Mouse (Mus musculus): Measurements from ENCODE around the gene Cgnl1. TPM values are rescaled to one million over a fixed set of nuclear protein-coding genes. Genes with fewer than 3 reads are reported as not detected.

The Cgnl1 gene
- polyA plus RNA-seq, 1 experiment: 3.9 TPM

DNA sequence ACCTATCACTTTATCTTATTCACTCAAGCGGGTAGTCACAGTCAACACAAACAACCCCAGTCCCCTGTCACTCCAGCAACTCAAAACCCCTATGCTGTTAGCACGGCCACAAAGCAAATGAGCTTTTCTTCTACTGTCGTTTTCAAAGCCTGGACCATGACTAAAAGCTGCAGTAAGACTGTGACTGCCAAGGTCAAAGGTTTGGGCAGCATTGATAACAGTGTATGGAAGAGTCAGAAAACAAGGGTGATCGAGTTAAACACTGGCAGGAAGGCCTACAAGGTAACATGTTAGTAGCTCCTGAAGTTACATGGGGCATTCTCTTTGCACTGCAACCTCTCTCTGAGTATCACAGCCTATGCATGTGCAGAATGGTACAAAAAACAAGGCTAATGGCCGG, 111.7 kb downstream of the Cgnl1 start:
- H3K27ac ChIP-seq (ENCODE audit: insufficient read depth, low read length): no peak overlapping the region
- H3K4me1 ChIP-seq (ENCODE audit: control insufficient read depth, insufficient read depth, insufficient read length): no peaks in the 10 kb centered on the region
- H3K36me3 ChIP-seq (ENCODE audit: control insufficient read depth, insufficient read depth, low read length): no peaks in the 10 kb centered on the region
- TF ChIP-seq POLR2A (IDR thresholded peaks at IDR 0.05; ENCODE audit: low read depth, low read length) (no peak), CTCF (IDR thresholded peaks at IDR 0.05; ENCODE audit: extremely low read depth, insufficient read depth, insufficient read length, insufficient replicate concordance) (no peak)
- no peak for DNase-seq (ENCODE audit: low read depth in 1 of 2, low spot score in 2 of 2)
- H3K4me3 ChIP-seq (ENCODE audit: extremely low read depth, insufficient read depth, insufficient read length): no peak overlapping the region
- no peaks in the 10 kb centered on the region for H3K27me3 ChIP-seq (ENCODE audit: control insufficient read depth, insufficient read depth, low read length)
- WGBS: 86% methylated on average over 5 of the region's 5 CpGs

DNA sequence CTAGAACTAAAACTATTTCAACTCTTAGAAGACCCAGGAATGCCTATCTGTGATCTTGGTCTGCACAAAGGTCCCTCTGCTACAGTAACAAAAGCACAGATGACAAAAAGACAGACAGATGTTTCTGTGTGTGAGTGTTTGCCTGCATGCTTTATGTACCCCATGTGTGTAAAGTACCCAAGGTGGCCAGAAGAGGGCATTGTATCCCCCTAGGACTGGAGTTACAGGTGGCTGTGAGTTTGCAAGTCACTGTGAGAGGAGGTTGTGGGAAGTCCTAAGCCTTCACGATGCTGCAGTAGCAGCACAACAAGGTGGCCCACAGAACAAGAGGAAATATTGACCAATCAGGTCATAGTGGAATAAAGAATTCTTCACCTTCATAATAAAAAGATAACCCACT, 114.2 kb downstream of the Cgnl1 start:
- no peak overlapping the region for H3K27ac ChIP-seq (ENCODE audit: insufficient read depth, low read length)
- H3K27me3 ChIP-seq (ENCODE audit: control insufficient read depth, insufficient read depth, low read length): no peaks in the 10 kb centered on the region
- H3K4me1 ChIP-seq (ENCODE audit: control insufficient read depth, insufficient read depth, insufficient read length): no peaks in the 10 kb centered on the region
- WGBS: 81% methylated on average over 1 of the region's 1 CpGs
- H3K4me3 ChIP-seq (ENCODE audit: extremely low read depth, insufficient read depth, insufficient read length): no peak overlapping the region
- DNase-seq (ENCODE audit: low read depth in 1 of 2, low spot score in 2 of 2): no peak
- no peaks in the 10 kb centered on the region for H3K36me3 ChIP-seq (ENCODE audit: control insufficient read depth, insufficient read depth, low read length)
- TF ChIP-seq CTCF (IDR thresholded peaks at IDR 0.05; ENCODE audit: extremely low read depth, insufficient read depth, insufficient read length, insufficient replicate concordance): no peak
- TF ChIP-seq POLR2A (IDR thresholded peaks at IDR 0.05; ENCODE audit: low read depth, low read length): no peak

- Histone ChIP-seq H3K36me3 (ENCODE audit: control insufficient read depth, insufficient read depth, low read length) (no peaks in the 10 kb centered on the region), H3K27ac (ENCODE audit: insufficient read depth, low read length) (no peak overlapping the region), H3K4me1 (ENCODE audit: control insufficient read depth, insufficient read depth, insufficient read length) (no peaks in the 10 kb centered on the region), H3K27me3 (ENCODE audit: control insufficient read depth, insufficient read depth, low read length) (no peaks in the 10 kb centered on the region), H3K4me3 (ENCODE audit: extremely low read depth, insufficient read depth, insufficient read length) (no peak overlapping the region)
- WGBS: 80% methylated on average over 3 of the region's 3 CpGs
- no peak for DNase-seq (ENCODE audit: low read depth in 1 of 2, low spot score in 2 of 2)
- no peak for TF ChIP-seq CTCF (IDR thresholded peaks at IDR 0.05; ENCODE audit: extremely low read depth, insufficient read depth, insufficient read length, insufficient replicate concordance)
- TF ChIP-seq POLR2A (IDR thresholded peaks at IDR 0.05; ENCODE audit: low read depth, low read length): no peak
Measured at GRCm38 (mm10) chr9:71654861-71655260, 116.5 kb downstream of the Cgnl1 start.

DNA sequence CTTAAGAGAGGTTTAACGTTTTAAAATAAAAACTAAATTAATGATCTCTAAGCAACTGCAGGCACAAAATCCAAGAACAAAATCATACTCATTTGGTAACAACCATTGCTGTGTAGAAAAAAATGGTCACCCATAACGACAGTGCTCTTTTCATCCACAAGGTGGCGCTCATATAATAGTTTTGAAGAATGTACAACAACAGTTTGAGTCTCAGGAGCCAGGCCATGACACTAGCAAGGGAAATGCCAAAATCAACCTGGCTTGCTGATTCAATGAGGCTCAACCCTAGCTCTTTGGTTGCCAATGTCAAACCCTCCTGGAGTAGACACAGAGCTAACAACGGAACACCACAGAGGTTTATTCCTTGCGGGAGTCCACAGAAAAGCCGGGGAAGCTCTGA, 125.3 kb downstream of the Cgnl1 start:
- Histone ChIP-seq H3K4me3 (ENCODE audit: extremely low read depth, insufficient read depth, insufficient read length) (no peak overlapping the region), H3K27ac (ENCODE audit: insufficient read depth, low read length) (no peak overlapping the region), H3K36me3 (ENCODE audit: control insufficient read depth, insufficient read depth, low read length) (no peaks in the 10 kb centered on the region), H3K27me3 (ENCODE audit: control insufficient read depth, insufficient read depth, low read length) (no peaks in the 10 kb centered on the region), H3K4me1 (ENCODE audit: control insufficient read depth, insufficient read depth, insufficient read length) (no peaks in the 10 kb centered on the region)
- peak in 1 of 2 experiments; percentile 37 for DNase-seq (ENCODE audit: low read depth in 1 of 2, low spot score in 2 of 2)
- no peak for TF ChIP-seq POLR2A (IDR thresholded peaks at IDR 0.05; ENCODE audit: low read depth, low read length)
- TF ChIP-seq CTCF (IDR thresholded peaks at IDR 0.05; ENCODE audit: extremely low read depth, insufficient read depth, insufficient read length, insufficient replicate concordance): 0 out of 2 replicates have a peak, but pooled peaks have one; percentile 0
- WGBS: 45% methylated on average over 6 of the region's 6 CpGs

GRCm38 (mm10) chr9:71643611-71644010, 127.8 kb downstream of the Cgnl1 start:
- TF ChIP-seq POLR2A (IDR thresholded peaks at IDR 0.05; ENCODE audit: low read depth, low read length) (no peak), CTCF (IDR thresholded peaks at IDR 0.05; ENCODE audit: extremely low read depth, insufficient read depth, insufficient read length, insufficient replicate concordance) (no peak)
- no peak for DNase-seq (ENCODE audit: low read depth in 1 of 2, low spot score in 2 of 2)
- Histone ChIP-seq H3K27ac (ENCODE audit: insufficient read depth, low read length) (no peak overlapping the region), H3K4me1 (ENCODE audit: control insufficient read depth, insufficient read depth, insufficient read length) (no peaks in the 10 kb centered on the region), H3K4me3 (ENCODE audit: extremely low read depth, insufficient read depth, insufficient read length) (no peak overlapping the region), H3K27me3 (ENCODE audit: control insufficient read depth, insufficient read depth, low read length) (no peaks in the 10 kb centered on the region), H3K36me3 (ENCODE audit: control insufficient read depth, insufficient read depth, low read length) (no peaks in the 10 kb centered on the region)
- 90% methylated on average over 4 of the region's 4 CpGs for WGBS

DNA sequence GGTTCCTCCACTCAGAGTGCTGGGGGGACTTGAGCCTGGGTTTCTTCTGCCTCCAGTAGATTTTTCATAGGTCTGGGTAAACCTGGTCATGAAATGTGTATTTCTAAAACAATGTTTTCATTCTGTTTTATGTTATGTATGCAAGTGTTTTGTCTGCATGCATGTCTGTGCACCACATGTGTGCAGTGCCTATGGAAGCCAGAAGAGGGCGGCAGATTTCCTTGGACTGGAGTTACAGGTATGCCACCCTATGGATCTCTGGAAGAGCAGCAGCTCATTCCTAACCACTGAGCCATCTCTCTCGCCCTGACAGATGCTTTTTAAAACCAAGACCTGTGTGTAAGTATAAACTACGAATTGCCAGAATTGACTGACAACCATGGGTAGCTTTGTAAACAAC, 129.1 kb downstream of the Cgnl1 start:
- no peaks in the 10 kb centered on the region for H3K27me3 ChIP-seq (ENCODE audit: control insufficient read depth, insufficient read depth, low read length)
- DNase-seq (ENCODE audit: low read depth in 1 of 2, low spot score in 2 of 2): no peak
- H3K36me3 ChIP-seq (ENCODE audit: control insufficient read depth, insufficient read depth, low read length): no peaks in the 10 kb centered on the region
- H3K4me3 ChIP-seq (ENCODE audit: extremely low read depth, insufficient read depth, insufficient read length): no peak overlapping the region
- no peak overlapping the region for H3K27ac ChIP-seq (ENCODE audit: insufficient read depth, low read length)
- no peaks in the 10 kb centered on the region for H3K4me1 ChIP-seq (ENCODE audit: control insufficient read depth, insufficient read depth, insufficient read length)
- 90% methylated on average over 3 of the region's 3 CpGs for WGBS
- TF ChIP-seq POLR2A (IDR thresholded peaks at IDR 0.05; ENCODE audit: low read depth, low read length): no peak
- TF ChIP-seq CTCF (IDR thresholded peaks at IDR 0.05; ENCODE audit: extremely low read depth, insufficient read depth, insufficient read length, insufficient replicate concordance): no peak

DNA sequence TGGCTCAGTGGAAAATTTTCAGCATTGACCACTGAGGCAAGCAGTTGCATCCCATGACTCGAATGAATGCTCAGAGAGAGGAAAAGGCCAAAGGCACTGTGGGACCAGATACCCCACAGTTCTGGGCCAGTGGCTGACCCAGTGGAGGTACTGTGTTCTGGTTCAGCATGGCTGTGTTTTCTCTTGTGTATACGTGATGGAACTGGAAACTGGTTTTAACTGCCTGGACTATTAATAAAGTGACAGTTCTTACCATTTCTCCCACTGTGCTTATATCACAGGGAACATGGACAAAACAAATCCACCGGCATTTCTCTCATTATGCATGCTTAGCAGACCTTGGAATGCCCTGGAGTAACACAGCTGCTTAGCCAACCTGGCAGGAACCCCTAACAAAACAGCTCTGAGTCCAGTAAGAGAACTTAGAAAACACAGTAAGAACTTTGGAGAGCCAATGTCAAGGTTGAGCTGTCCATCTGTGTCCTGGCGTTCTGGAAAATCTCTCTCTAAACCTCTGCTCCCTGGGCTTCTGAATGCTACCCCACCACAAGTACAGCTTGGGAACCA, 131.0 kb downstream of the Cgnl1 start:
- H3K27me3 ChIP-seq (ENCODE audit: control insufficient read depth, insufficient read depth, low read length): no peaks in the 10 kb centered on the region
- WGBS: 86% methylated on average over 4 of the region's 4 CpGs
- no peak overlapping the region for H3K27ac ChIP-seq (ENCODE audit: insufficient read depth, low read length)
- no peak for DNase-seq (ENCODE audit: low read depth in 1 of 2, low spot score in 2 of 2)
- no peaks in the 10 kb centered on the region for H3K36me3 ChIP-seq (ENCODE audit: control insufficient read depth, insufficient read depth, low read length)
- TF ChIP-seq CTCF (IDR thresholded peaks at IDR 0.05; ENCODE audit: extremely low read depth, insufficient read depth, insufficient read length, insufficient replicate concordance) (no peak), POLR2A (IDR thresholded peaks at IDR 0.05; ENCODE audit: low read depth, low read length) (no peak)
- H3K4me3 ChIP-seq (ENCODE audit: extremely low read depth, insufficient read depth, insufficient read length): no peak overlapping the region
- H3K4me1 ChIP-seq (ENCODE audit: control insufficient read depth, insufficient read depth, insufficient read length): no peaks in the 10 kb centered on the region

Measured in spleen, adult 2 months (tissue).